Mouse (Mus musculus) myocyte (in vitro differentiated cells): ENCODE results near the gene Baz2a. TPM values are rescaled to one million over a fixed set of nuclear protein-coding genes. Genes with fewer than 3 reads are reported as not detected.
"Not testable (repeated sequence)": the region's sequence is repeated elsewhere in the genome, so short reads cannot be mapped to it uniquely, and the experiment has no call there.

Experiments
- H3K27me3 ChIP-seq: one replicate; pipeline ENCODE4 v1.6.1; 2011; ENCODE audit not compliant: control insufficient read depth, insufficient read depth, insufficient read length
- H3K36me3 ChIP-seq: one replicate; pipeline ENCODE4 v1.6.1; 2011; ENCODE audit not compliant: control insufficient read depth, insufficient read depth
- H3K4me2 ChIP-seq: one replicate; pipeline ENCODE4 v1.6.1; 2011; ENCODE audit warnings: low read depth, control low read depth
- H3K4me3 ChIP-seq: one replicate; pipeline ENCODE4 v1.5.1; 2011; ENCODE audit warnings: mild to moderate bottlenecking, control low read depth, moderate library complexity
- H3K79me2 ChIP-seq: one replicate; pipeline ENCODE4 v1.6.1; 2011; ENCODE audit not compliant: control insufficient read depth, insufficient read depth
- H3ac ChIP-seq: one replicate; pipeline ENCODE4 v1.6.1; 2011; ENCODE audit not compliant: control insufficient read depth, insufficient read length
- CEBPB ChIP-seq: IDR thresholded peaks from 2 replicates; pipeline ENCODE4 v1.6.1; 2011; ENCODE audit warnings: mild to moderate bottlenecking, moderate library complexity; ENCODE audit not compliant: poor library complexity, insufficient read depth, severe bottlenecking
- E2F4 ChIP-seq: IDR thresholded peaks from one replicate; pipeline ENCODE4 v1.6.1; 2011; ENCODE audit warnings: mild to moderate bottlenecking, control low read depth, moderate library complexity; ENCODE audit not compliant: insufficient read depth
- MAX ChIP-seq: IDR thresholded peaks from one replicate; pipeline ENCODE4 v1.6.1; 2011; ENCODE audit warnings: low read depth, mild to moderate bottlenecking, control low read depth
- POLR2A ChIP-seq: IDR thresholded peaks from one replicate; pipeline ENCODE4 v1.6.1; 2011; ENCODE audit warnings: low read depth, mild to moderate bottlenecking, control low read depth, moderate library complexity; ENCODE audit not compliant: insufficient read length
- POLR2AphosphoS2 ChIP-seq: IDR thresholded peaks from one replicate; pipeline ENCODE4 v1.6.1; 2011; ENCODE audit warnings: low read depth, control low read depth; ENCODE audit not compliant: insufficient read length
- REST ChIP-seq: IDR thresholded peaks from one replicate; pipeline ENCODE4 v1.6.1; 2011; ENCODE audit warnings: mild to moderate bottlenecking, control low read depth, moderate library complexity; ENCODE audit not compliant: insufficient read depth, insufficient read length
- SRF ChIP-seq: IDR thresholded peaks from one replicate; pipeline ENCODE4 v1.6.1; 2011; ENCODE audit warnings: low read depth; ENCODE audit not compliant: control insufficient read depth, insufficient read length
- TCF12 ChIP-seq: IDR thresholded peaks from one replicate; pipeline ENCODE4 v1.6.1; 2011; ENCODE audit warnings: mild to moderate bottlenecking, control low read depth; ENCODE audit not compliant: poor library complexity, insufficient read depth, severe bottlenecking
- TCF3 ChIP-seq: IDR thresholded peaks from one replicate; pipeline ENCODE4 v1.6.1; 2011; ENCODE audit warnings: low read depth, control low read depth; ENCODE audit not compliant: insufficient read length
- USF1 ChIP-seq: IDR thresholded peaks from one replicate; pipeline ENCODE4 v1.6.1; 2011; ENCODE audit warnings: low read depth, mild to moderate bottlenecking, control low read depth, moderate library complexity
- polyA plus RNA-seq: library from polyadenylated mRNA; unstranded; fragments of >200 nt; fragmentation: generic; extraction: Trizol; gene quantifications from one replicate; pipeline ENCODE4 v1.2.1, GENCODE M21; 2012; ENCODE audit warnings: missing spikeins

Gene Baz2a
- polyA plus RNA-seq, 1 experiment = 12.7 TPM

DNA sequence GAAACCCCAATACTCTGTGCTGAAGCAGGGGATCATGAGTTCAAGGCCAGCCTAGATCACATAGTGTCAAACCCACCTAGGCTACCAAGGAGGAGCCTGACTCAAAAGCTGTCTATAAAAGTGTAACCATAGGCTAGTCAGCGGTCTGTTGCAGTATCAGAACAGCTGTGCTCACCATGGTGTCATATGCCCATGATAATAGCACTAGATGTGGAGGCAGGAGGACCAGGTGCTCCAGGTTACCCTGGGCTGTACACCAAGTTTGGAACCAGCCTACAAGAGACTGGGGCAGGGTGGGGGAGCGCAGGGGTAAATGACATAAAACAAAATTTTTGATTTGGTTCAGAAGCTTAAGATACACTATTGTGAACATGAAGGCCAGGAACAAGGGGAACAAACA is 41.6 kb upstream of the Baz2a start:
- peaks cover 17% of the 10 kb centered on the region for H3K79me2 ChIP-seq
- H3K27me3 ChIP-seq = no peaks in the 10 kb centered on the region
- H3ac ChIP-seq = no peak overlapping the region
- no peak overlapping the region for H3K4me2 ChIP-seq
- no peak overlapping the region for H3K4me3 ChIP-seq
- no peak for TF ChIP-seq MAX
- no peak for TF ChIP-seq USF1
- peak; percentile 78 for TF ChIP-seq POLR2AphosphoS2
- peaks cover 55% of the 10 kb centered on the region for H3K36me3 ChIP-seq

DNA sequence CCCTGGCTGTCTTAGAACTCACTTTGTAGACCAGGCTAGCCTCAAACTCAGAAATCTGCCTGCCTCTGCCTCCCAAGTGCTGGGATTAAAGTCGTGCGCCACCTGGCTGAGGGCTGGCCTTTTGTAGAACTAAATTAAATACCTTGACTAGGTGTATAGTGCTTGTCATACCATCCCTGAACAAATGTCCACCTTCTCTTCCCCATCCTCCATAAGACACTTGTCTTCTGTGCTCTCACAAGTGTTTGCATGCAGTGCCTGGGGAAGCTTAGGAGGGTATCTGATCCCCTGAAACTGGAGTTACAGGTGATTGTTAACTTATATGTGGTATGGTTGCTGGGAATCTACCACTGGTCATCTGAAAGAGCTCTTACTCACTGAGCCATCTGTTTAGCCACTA is 41.0 kb upstream of the Baz2a start:
- Histone ChIP-seq H3K27me3 (no peaks in the 10 kb centered on the region), H3K36me3 (peaks cover 49% of the 10 kb centered on the region), H3K4me3 (no peak overlapping the region), H3ac (no peak overlapping the region), H3K79me2 (peaks cover 11% of the 10 kb centered on the region), H3K4me2 (no peak overlapping the region)
- TF ChIP-seq TCF3 (no peak), USF1 (no peak), E2F4 (no peak), REST (no peak), POLR2AphosphoS2 (peak; percentile 6)

DNA sequence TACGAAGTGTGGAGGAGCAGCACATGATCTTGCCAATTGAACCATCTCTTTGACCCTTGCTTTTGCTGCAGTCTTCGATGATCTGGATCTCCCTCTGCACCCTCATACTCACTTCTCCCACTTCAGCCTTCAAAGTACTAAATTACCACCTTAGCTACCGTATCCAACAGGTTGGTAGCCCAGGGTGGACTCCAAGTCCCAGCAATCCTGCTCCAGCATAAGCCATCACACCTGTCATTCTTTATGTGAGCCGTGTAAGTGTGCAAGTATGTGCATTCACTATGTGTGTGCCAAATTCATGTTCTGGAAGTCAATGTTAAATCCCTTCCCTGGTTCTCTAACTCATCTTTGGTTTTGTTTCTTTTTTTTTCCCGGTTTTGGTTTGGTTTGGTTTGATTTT is 39.8 kb upstream of the Baz2a start:
- Histone ChIP-seq H3K36me3 (peaks cover 37% of the 10 kb centered on the region), H3K79me2 (no peaks in the 10 kb centered on the region), H3ac (no peak overlapping the region), H3K4me3 (no peak overlapping the region), H3K27me3 (no peaks in the 10 kb centered on the region), H3K4me2 (no peak overlapping the region)
- peak; percentile 52 for TF ChIP-seq POLR2AphosphoS2
- TF ChIP-seq MAX = no peak

DNA sequence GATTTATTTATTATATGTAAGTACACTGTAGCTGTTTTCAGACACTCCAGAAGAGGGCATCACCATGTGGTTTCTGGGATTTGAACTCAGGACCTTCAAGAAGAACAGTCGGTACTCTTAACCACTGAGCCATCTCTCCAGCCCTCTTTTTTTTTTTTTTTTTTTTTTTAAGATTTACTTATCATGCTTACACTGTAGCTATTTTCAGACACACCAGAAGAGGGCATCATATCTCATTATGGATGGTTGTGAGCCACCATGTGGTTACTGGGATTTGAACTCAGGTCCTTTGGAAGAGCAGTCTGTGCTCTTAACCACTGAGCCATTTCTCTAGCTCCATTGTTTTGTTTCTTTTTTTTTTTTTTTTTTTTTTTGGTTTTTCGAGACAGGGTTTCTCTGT is 39.2 kb upstream of the Baz2a start:
- H3K4me3 ChIP-seq, H3ac ChIP-seq, H3K4me2 ChIP-seq, H3K79me2 ChIP-seq, H3K27me3 ChIP-seq: not testable (repeated sequence)
- peaks cover 33% of the 10 kb centered on the region for H3K36me3 ChIP-seq

DNA sequence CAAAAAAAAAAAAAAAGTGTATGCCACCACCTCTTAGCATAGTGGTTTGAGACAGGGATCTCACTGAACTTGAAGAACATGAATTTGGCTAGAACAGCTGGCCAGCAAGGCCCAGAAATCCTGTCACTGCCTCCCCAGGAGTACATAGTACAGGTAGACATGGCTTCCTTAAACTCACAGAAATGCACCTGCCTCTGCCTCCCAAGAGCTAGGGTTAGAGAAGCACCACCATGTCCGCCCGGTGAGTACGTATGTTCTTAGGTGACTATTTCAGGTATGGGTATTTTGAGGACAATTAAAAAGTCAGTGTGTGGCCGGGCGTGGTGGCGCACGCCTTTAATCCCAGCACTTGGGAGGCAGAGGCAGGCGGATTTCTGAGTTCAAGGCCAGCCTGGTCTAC is 38.4 kb upstream of the Baz2a start:
- Histone ChIP-seq H3K36me3 (peaks cover 27% of the 10 kb centered on the region), H3K4me2 (no peak overlapping the region), H3K4me3 (no peak overlapping the region), H3K27me3 (no peaks in the 10 kb centered on the region), H3K79me2 (no peaks in the 10 kb centered on the region), H3ac (no peak overlapping the region)
- TF ChIP-seq POLR2AphosphoS2 (peak; percentile 64), SRF (no peak)

DNA sequence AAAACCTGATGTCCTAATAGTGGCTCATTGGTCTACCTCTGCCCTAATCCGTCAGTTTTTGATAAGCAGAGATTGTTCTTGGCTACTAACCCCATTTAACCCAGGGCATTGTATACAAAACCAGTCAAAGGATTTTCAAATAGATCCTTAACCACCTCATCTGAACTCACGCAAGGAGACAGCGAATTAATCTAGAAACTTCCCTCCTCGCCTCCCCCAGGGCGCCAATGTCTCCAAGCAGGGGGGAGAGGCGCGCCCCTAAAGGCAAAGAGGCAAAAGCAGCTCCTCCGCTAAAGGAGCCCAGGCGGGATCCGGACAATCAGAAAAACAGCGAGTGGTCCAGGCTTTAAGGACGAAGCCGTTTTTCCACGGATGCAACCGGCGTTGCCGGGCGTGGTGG is 33.2 kb upstream of the Baz2a start:
- peaks cover 40% of the 10 kb centered on the region for H3K79me2 ChIP-seq
- no peak for TF ChIP-seq TCF12
- TF ChIP-seq CEBPB = no peak
- no peak for TF ChIP-seq MAX
- peak overlapping the region; percentile 94 for H3K4me2 ChIP-seq
- H3K4me3 ChIP-seq = peak overlapping the region; percentile 83
- no peaks in the 10 kb centered on the region for H3K27me3 ChIP-seq
- no peaks in the 10 kb centered on the region for H3K36me3 ChIP-seq
- H3ac ChIP-seq = peak overlapping the region; percentile 60

DNA sequence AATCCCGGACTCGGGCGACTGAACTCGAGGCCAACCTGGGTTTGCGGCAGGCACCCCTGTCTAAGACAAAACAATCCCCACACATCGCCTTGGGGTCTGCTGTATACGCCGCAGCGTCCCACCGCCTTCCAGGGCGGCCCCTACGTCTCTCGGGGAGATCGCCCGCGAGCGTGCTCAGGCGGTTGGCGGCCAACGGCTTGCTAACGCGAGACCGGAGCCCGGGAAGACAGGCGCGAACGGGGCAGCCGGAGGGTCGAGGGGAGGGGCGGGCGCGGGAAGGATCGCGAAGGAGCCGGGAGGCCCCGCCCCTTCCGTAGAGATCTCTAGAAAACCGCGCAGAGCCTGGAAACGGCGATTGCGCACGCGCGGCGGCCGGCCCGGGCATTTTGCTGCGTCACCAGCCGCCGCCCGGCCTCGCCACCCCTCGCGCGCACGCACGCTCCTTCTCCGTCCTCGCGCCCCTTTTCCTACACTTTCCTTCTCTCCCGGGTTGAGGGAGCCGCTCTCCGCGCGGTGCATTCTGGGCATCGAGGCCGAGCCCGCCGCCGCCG is 32.7 kb upstream of the Baz2a start, which contains the start of gene Ptges3:
Gene Ptges3 (plus strand): TSS at position 354 of the 551 bp plus-strand sequence.
- peaks cover 45% of the 10 kb centered on the region for H3K79me2 ChIP-seq
- H3K27me3 ChIP-seq = no peaks in the 10 kb centered on the region
- H3ac ChIP-seq = peak within 1 kb of the TSS; percentile 60
- TF ChIP-seq SRF = peak; percentile 4
- TF ChIP-seq REST = peak; percentile 24
- TF ChIP-seq CEBPB = no peak
- no peak for TF ChIP-seq TCF12
- peak; percentile 91 for TF ChIP-seq POLR2A
- TF ChIP-seq E2F4 = peak; percentile 36
- H3K4me2 ChIP-seq = peak within 1 kb of the TSS; percentile 94
- H3K4me3 ChIP-seq = peak within 1 kb of the TSS; percentile 83
- H3K36me3 ChIP-seq = no peaks in the 10 kb centered on the region
